Comparison of ENCODE assay signal across 11 mouse cellular contexts in genomic region chr3:97659746-97660145, GRCm38 (mm10). TPM values are rescaled to one million over a fixed set of nuclear protein-coding genes. Genes with fewer than 3 reads are reported as not detected.
DNase-seq lines count a peak whose midpoint lies in the region; ATAC-seq and TF ChIP-seq lines count a peak whose summit lies in the region.
"Had no signal": no experiment of that assay in that cellular context is flagged by ENCODE, and none has a peak within 500 bp of the region (broad histone marks: within the 10 kb centered on the region; RNA-seq: fewer than 3 reads in every experiment).

No protein-coding gene starts in this region.

- H3K9me3 ChIP-seq in forebrain, postnatal 0 days (ENCODE audit: low read length): no peaks in the 10 kb centered on the region
- H3K9me3 ChIP-seq in forebrain, embryonic 15.5 days: no peaks in the 10 kb centered on the region
- no peaks in the 10 kb centered on the region for H3K9me3 ChIP-seq in lung, embryonic 16.5 days (ENCODE audit: control insufficient read depth, low read length)
- no peaks in the 10 kb centered on the region for H3K9me3 ChIP-seq in hindbrain, embryonic 13.5 days
- no peaks in the 10 kb centered on the region for H3K9me3 ChIP-seq in stomach, embryonic 14.5 days (ENCODE audit: control insufficient read depth, low read depth, low read length)

- WGBS in forebrain, postnatal 0 days: 93% methylated on average over 7 of the region's 7 CpGs
- 93% methylated on average over 7 of the region's 7 CpGs for WGBS in forebrain, embryonic 15.5 days
- WGBS in lung, embryonic 16.5 days: 84% methylated on average over 7 of the region's 7 CpGs
- WGBS in hindbrain, embryonic 13.5 days: 76% methylated on average over 7 of the region's 7 CpGs
- WGBS in stomach, embryonic 14.5 days: 89% methylated on average over 7 of the region's 7 CpGs

- H3K27ac ChIP-seq in forebrain, postnatal 0 days (ENCODE audit: low read depth, low read length): no peak overlapping the region
- no peak overlapping the region for H3K27ac ChIP-seq in forebrain, embryonic 15.5 days (replicated peaks)
- H3K27ac ChIP-seq in lung, embryonic 16.5 days (ENCODE audit: low read length): no peak overlapping the region
- H3K27ac ChIP-seq in hindbrain, embryonic 13.5 days: no peak overlapping the region
- H3K27ac ChIP-seq in stomach, embryonic 14.5 days (ENCODE audit: low read length): no peak overlapping the region

- DNase-seq in forebrain, postnatal 0 days: no peak
- DNase-seq in lung, postnatal 10 days: no peak
- no peak for DNase-seq in spleen, adult 12 weeks (ENCODE audit: low spot score)
- DNase-seq in spleen, postnatal 10 days (ENCODE audit: low spot score in 2 of 2): no peak
- DNase-seq: thymus, adult 18-20 months had no signal

- no peak for TF ChIP-seq CTCF in forebrain, postnatal 0 days (IDR thresholded peaks at IDR 0.05; ENCODE audit: low read depth)

- H3K4me3 ChIP-seq in forebrain, postnatal 0 days (ENCODE audit: low read depth, low read length): 0 out of 2 replicates have a peak overlapping the region, but pooled peaks have one; percentile 89
- H3K4me3 ChIP-seq in forebrain, embryonic 15.5 days: no peak overlapping the region
- no peak overlapping the region for H3K4me3 ChIP-seq in lung, embryonic 16.5 days (ENCODE audit: low read length)
- H3K4me3 ChIP-seq in hindbrain, embryonic 13.5 days: 0 out of 2 replicates have a peak overlapping the region, but pooled peaks have one; percentile 84
- no peak overlapping the region for H3K4me3 ChIP-seq in stomach, embryonic 14.5 days (ENCODE audit: low read depth, low read length)

- H3K36me3 ChIP-seq in forebrain, postnatal 0 days (ENCODE audit: insufficient read depth): peaks cover 25% of the 10 kb centered on the region
- H3K36me3 ChIP-seq in forebrain, embryonic 15.5 days: 0 out of 2 replicates have a peak, but pooled peaks cover 8% of the 10 kb centered on the region
- no peaks in the 10 kb centered on the region for H3K36me3 ChIP-seq in lung, embryonic 16.5 days (ENCODE audit: control insufficient read depth, insufficient read depth, low read length)
- peaks cover 25% of the 10 kb centered on the region for H3K36me3 ChIP-seq in hindbrain, embryonic 13.5 days
- peaks cover 13% of the 10 kb centered on the region; the same call in 1 of the 2 replicates for H3K36me3 ChIP-seq in stomach, embryonic 14.5 days (ENCODE audit: control insufficient read depth, insufficient read depth, low read length)

- no peak for ATAC-seq in forebrain, postnatal 0 days
- no peak for ATAC-seq in forebrain, embryonic 15.5 days (replicated peaks)
- ATAC-seq in lung, embryonic 16.5 days (ENCODE audit: low read depth): no peak
- no peak for ATAC-seq in hindbrain, embryonic 13.5 days (ENCODE audit: low FRiP score)
- ATAC-seq in stomach, embryonic 14.5 days (ENCODE audit: insufficient number of reproducible peaks, insufficient read depth, low FRiP score, low read depth): no peak

- H3K4me1 ChIP-seq in forebrain, postnatal 0 days (ENCODE audit: insufficient read depth): peaks cover 8% of the 10 kb centered on the region; the same call in 1 of the 2 replicates
- H3K4me1 ChIP-seq in forebrain, embryonic 15.5 days: peaks cover 16% of the 10 kb centered on the region
- H3K4me1 ChIP-seq in lung, embryonic 16.5 days (replicated peaks; ENCODE audit: control insufficient read depth, insufficient read depth, low read length): peaks cover 3% of the 10 kb centered on the region
- H3K4me1 ChIP-seq in hindbrain, embryonic 13.5 days (replicated peaks): peaks cover 14% of the 10 kb centered on the region
- peaks cover 11% of the 10 kb centered on the region; the same call in 1 of the 2 replicates for H3K4me1 ChIP-seq in stomach, embryonic 14.5 days (ENCODE audit: control insufficient read depth, insufficient read depth, low read length)

- H3K9ac ChIP-seq in forebrain, postnatal 0 days: no peak overlapping the region
- no peak overlapping the region for H3K9ac ChIP-seq in forebrain, embryonic 15.5 days (replicated peaks)
- peak overlapping the region; percentile 10; the same call in 1 of the 2 replicates for H3K9ac ChIP-seq in lung, embryonic 16.5 days (ENCODE audit: low read length)
- H3K9ac ChIP-seq in hindbrain, embryonic 13.5 days: no peak overlapping the region
- no peak overlapping the region for H3K9ac ChIP-seq in stomach, embryonic 14.5 days (replicated peaks; ENCODE audit: low read depth, low read length)

- H3K4me2 ChIP-seq in forebrain, postnatal 0 days (ENCODE audit: low read depth): peak overlapping the region; percentile 66; the same call in 1 of the 2 replicates
- H3K4me2 ChIP-seq in forebrain, embryonic 15.5 days (replicated peaks): no peak overlapping the region
- no peak overlapping the region; the same call in 1 of the 2 replicates for H3K4me2 ChIP-seq in lung, embryonic 16.5 days (ENCODE audit: low read depth, low read length)
- peak overlapping the region; percentile 81 for H3K4me2 ChIP-seq in hindbrain, embryonic 13.5 days
- peak overlapping the region; percentile 91; the same call in 1 of the 2 replicates for H3K4me2 ChIP-seq in stomach, embryonic 14.5 days (replicated peaks; ENCODE audit: low read depth, low read length)

- no peaks in the 10 kb centered on the region for H3K27me3 ChIP-seq in forebrain, postnatal 0 days (ENCODE audit: insufficient read depth, low read length)
- H3K27me3 ChIP-seq in forebrain, embryonic 15.5 days: no peaks in the 10 kb centered on the region
- H3K27me3 ChIP-seq in lung, embryonic 16.5 days (ENCODE audit: control insufficient read depth, insufficient read depth, low read depth, low read length): no peaks in the 10 kb centered on the region
- no peaks in the 10 kb centered on the region for H3K27me3 ChIP-seq in hindbrain, embryonic 13.5 days
- no peaks in the 10 kb centered on the region for H3K27me3 ChIP-seq in stomach, embryonic 14.5 days (ENCODE audit: control insufficient read depth, insufficient read depth, low read length)

RNA-seq across cellular contexts. Expression of gene Prkab2, which starts 1.8 kb away (rescaled TPM):
- 24.5 and 24.9 TPM in 2 replicates for total RNA-seq in forebrain, postnatal 0 days (2014; rRNA removed)
- polyA plus RNA-seq in forebrain, postnatal 0 days (2015; fragmentation: Nextera tagmentation; extraction: Ambion mirVana): 12.7 and 18.1 TPM in 2 replicates
- 9.5 and 10.0 TPM in 2 replicates for polyA plus RNA-seq in forebrain, embryonic 15.5 days (2015; fragmentation: Nextera tagmentation; extraction: Ambion mirVana)
- 4.9 and 5.2 TPM in 2 replicates for polyA plus RNA-seq in lung, embryonic 16.5 days (2015; fragmentation: Nextera tagmentation; extraction: Ambion mirVana)
- polyA plus RNA-seq in hindbrain, embryonic 13.5 days (2015; fragmentation: Nextera tagmentation; extraction: Ambion mirVana): 9.2 and 9.7 TPM in 2 replicates
- polyA plus RNA-seq in stomach, embryonic 14.5 days (2014; fragmentation: Nextera tagmentation; extraction: Ambion mirVana): 8.6 and 8.7 TPM in 2 replicates

RNA-seq across cellular contexts. Expression of gene Gm17651, which starts 14.7 kb away (rescaled TPM):
- total RNA-seq in forebrain, postnatal 0 days (2014; rRNA removed): not detected in 2 replicates
- not detected in 2 replicates for polyA plus RNA-seq in forebrain, postnatal 0 days (2015; fragmentation: Nextera tagmentation; extraction: Ambion mirVana)
- not detected in 2 replicates for polyA plus RNA-seq in forebrain, embryonic 15.5 days (2015; fragmentation: Nextera tagmentation; extraction: Ambion mirVana)
- not detected in 2 replicates for polyA plus RNA-seq in lung, embryonic 16.5 days (2015; fragmentation: Nextera tagmentation; extraction: Ambion mirVana)
- not detected in 2 replicates for polyA plus RNA-seq in hindbrain, embryonic 13.5 days (2015; fragmentation: Nextera tagmentation; extraction: Ambion mirVana)
- not detected in 2 replicates for polyA plus RNA-seq in stomach, embryonic 14.5 days (2014; fragmentation: Nextera tagmentation; extraction: Ambion mirVana)
- total RNA-seq: left cerebral cortex, adult 8-10 months had no signal
- polyA plus RNA-seq: frontal cortex, adult 2 months had no signal

RNA-seq across cellular contexts. Expression of gene Fmo5, which starts 31.1 kb away (rescaled TPM):
- 0.54 and 0.76 TPM in 2 replicates for total RNA-seq in forebrain, postnatal 0 days (2014; rRNA removed)
- 0.97 and 1.2 TPM in 2 replicates for polyA plus RNA-seq in forebrain, postnatal 0 days (2015; fragmentation: Nextera tagmentation; extraction: Ambion mirVana)
- 0.66 and 1.0 TPM in 2 replicates for polyA plus RNA-seq in forebrain, embryonic 15.5 days (2015; fragmentation: Nextera tagmentation; extraction: Ambion mirVana)
- 3.9 and 5.3 TPM in 2 replicates for polyA plus RNA-seq in lung, embryonic 16.5 days (2015; fragmentation: Nextera tagmentation; extraction: Ambion mirVana)
- polyA plus RNA-seq in hindbrain, embryonic 13.5 days (2015; fragmentation: Nextera tagmentation; extraction: Ambion mirVana): 0.57 and 0.69 TPM in 2 replicates
- polyA plus RNA-seq in stomach, embryonic 14.5 days (2014; fragmentation: Nextera tagmentation; extraction: Ambion mirVana): 2.9 and 3.4 TPM in 2 replicates

RNA-seq across cellular contexts. Expression of gene Chd1l, which starts 49.7 kb away (rescaled TPM):
- total RNA-seq in forebrain, postnatal 0 days (2014; rRNA removed): 6.2 and 6.9 TPM in 2 replicates
- 5.7 and 7.6 TPM in 2 replicates for polyA plus RNA-seq in forebrain, postnatal 0 days (2015; fragmentation: Nextera tagmentation; extraction: Ambion mirVana)
- polyA plus RNA-seq in forebrain, embryonic 15.5 days (2015; fragmentation: Nextera tagmentation; extraction: Ambion mirVana): 6.8 and 8.5 TPM in 2 replicates
- polyA plus RNA-seq in lung, embryonic 16.5 days (2015; fragmentation: Nextera tagmentation; extraction: Ambion mirVana): 16.5 and 17.9 TPM in 2 replicates
- polyA plus RNA-seq in hindbrain, embryonic 13.5 days (2015; fragmentation: Nextera tagmentation; extraction: Ambion mirVana): 6.8 and 7.2 TPM in 2 replicates
- 17.1 and 18.9 TPM in 2 replicates for polyA plus RNA-seq in stomach, embryonic 14.5 days (2014; fragmentation: Nextera tagmentation; extraction: Ambion mirVana)

Comparison
In these comparisons a context has a peak if more than half of its experiments do, and no peak if none do; other contexts are left out.
1. H3K4me2 ChIP-seq: peak in forebrain, postnatal 0 days (single experiment), hindbrain, embryonic 13.5 days (single experiment) and stomach, embryonic 14.5 days (single experiment); none in forebrain, embryonic 15.5 days (single experiment) and lung, embryonic 16.5 days (single experiment).
2. H3K4me3 ChIP-seq: peak in forebrain, postnatal 0 days (single experiment) and hindbrain, embryonic 13.5 days (single experiment); none in forebrain, embryonic 15.5 days (single experiment), lung, embryonic 16.5 days (single experiment) and stomach, embryonic 14.5 days (single experiment).